8 mouse cellular contexts compared by ENCODE assay signal in the genomic region with DNA sequence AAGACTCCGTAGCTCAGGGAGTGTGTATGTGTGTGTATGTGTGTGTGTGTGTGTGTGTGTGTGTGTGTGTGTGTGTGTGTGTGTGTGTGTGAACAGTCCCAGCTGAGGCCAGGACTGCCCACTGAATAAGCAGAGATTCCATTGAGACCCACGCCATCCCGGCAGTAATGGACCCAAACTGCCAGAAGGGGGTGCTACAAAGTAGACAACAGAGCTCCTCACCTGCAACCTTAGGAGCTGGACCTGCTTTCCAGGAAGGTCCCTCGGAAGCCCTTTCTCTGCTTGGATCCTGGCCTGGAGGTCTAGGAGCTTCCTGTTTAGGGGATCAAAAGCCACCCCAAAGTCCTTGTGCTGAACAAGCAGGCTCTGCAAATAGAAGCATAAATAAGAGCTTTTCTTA. TPM values are rescaled to one million over a fixed set of nuclear protein-coding genes. Genes with fewer than 3 reads are reported as not detected.
DNase-seq lines count a peak whose midpoint lies in the region; ATAC-seq lines count a peak whose summit lies in the region.

No protein-coding gene starts in this region.

- intact Hi-C loops in gastrocnemius, postnatal 14 days (cut with DNase I; ENCODE audit: low total_unique reads): loop anchor here (2.0 kb wide), 1 partner anchor 71 kb away; no protein-coding TSS in a partner anchor

- DNase-seq in ovary, postnatal 14 days (ENCODE audit: low spot score): peak; percentile 50
- DNase-seq in ovary, adult 18-20 months (ENCODE audit: low spot score): no peak
- DNase-seq in NIH3T3 (ENCODE audit: low read depth): peak; percentile 81
- DNase-seq in cerebellum, adult 18-20 months: peak; percentile 35 to 47
- peak; percentile 39 for DNase-seq in gastrocnemius, postnatal 14 days
- peak; percentile 27 for DNase-seq in layer of hippocampus, adult 9-11 months

- peak; percentile 23; the same call in 1 of the 2 replicates for ATAC-seq in neutrophil, adult 5-6 weeks (ENCODE audit: extremely low read depth, insufficient number of reproducible peaks, low FRiP score, poor library complexity, severe bottlenecking)
- ATAC-seq in inflammation-experienced regulatory T-cells, adult 6 months: no peak

RNA-seq across cellular contexts. Expression of a gene that starts 55.7 kb away (rescaled TPM):
- 1 to 10 TPM; 5.7 TPM for total RNA-seq in gastrocnemius, postnatal 14 days (2021)
- 20.7 and 21.2 TPM in 2 replicates for total RNA-seq in neutrophil, adult 5-6 weeks (2017)
- 1 to 10 TPM; 2.2 to 5.4 (median 3.0) TPM for polyA plus RNA-seq in inflammation-experienced regulatory T-cells, adult 6 months (2017; shearing (Covaris generic))
